Mouse (Mus musculus): ENCODE measurements around the gene Scaf11.

DNA sequence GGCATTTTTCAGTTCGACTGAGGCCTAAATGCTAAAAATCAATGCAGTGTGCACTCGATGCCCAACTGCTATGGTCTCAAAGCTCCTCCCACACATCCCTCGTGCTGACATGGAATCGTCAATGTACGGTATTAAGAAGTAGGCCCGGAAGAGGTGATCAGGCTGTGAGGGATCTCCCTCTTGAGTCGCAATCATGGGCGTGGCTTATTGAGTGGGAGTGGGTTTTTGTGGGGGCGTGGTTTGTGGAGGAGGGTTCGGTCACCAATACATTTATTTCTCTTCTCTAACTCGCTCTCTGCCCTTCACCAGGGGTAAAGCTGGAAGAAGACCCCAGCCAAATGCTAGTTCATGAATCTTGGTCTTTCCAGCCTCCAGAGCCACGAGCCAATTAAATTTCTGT is 17.4 kb upstream of the Scaf11 start:
- TF ChIP-seq POLR2A (IDR thresholded peaks at IDR 0.05; ENCODE audit: extremely low read depth, insufficient read depth, low read length) (no peak), CTCF (IDR thresholded peaks at IDR 0.05; ENCODE audit: extremely low read depth, insufficient read depth, low read length) (no peak)
